Mouse (Mus musculus): ENCODE data around the gene Piwil4.
"Not testable (repeated sequence)": the region's sequence is repeated elsewhere in the genome, so short reads cannot be mapped to it uniquely, and the experiment has no call there.

The Piwil4 gene

DNA sequence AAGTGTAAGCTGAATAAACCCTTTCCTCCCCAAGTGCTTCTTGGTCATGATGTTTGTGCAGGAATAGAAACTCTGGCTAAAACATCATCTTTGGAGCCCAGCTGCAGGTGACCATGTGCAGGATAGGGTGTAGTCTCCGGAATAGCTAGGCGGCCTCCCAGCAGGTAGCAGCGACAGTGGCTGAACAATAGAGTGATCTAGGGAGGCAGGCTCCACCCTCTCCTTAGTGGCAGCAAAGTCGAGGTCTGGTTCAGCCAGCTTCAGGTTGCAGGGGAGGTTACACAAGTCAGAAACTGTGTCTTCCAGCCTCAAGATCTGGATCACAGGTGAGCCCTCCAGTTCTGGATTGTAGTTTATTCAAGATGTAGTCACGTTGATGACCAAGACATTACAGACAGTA is 68.6 kb downstream of the Piwil4 start:
- DNase-seq (ENCODE audit: low spot score in 2 of 2) = not testable (repeated sequence)

DNA sequence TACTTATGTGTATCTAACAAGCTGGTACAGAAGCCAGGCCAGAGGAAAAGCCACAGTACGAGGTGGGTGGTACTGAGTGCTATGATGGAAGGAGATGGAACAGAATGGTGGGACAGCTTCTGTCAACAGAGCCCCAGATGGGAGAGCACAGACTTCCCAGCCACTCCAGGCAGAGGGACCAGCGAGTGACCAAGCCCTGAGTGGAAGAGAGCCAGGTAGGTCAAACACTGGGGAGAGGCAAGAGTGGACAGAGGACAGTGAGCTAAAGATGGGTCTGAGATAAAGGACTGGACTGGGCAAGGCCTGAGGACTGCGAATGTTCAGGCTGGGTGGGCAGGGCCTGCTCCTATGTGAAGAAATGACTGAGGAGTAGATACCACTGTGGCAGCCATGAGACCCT is 72.2 kb downstream of the Piwil4 start:
- no peak for DNase-seq (ENCODE audit: low spot score in 2 of 2)

DNA sequence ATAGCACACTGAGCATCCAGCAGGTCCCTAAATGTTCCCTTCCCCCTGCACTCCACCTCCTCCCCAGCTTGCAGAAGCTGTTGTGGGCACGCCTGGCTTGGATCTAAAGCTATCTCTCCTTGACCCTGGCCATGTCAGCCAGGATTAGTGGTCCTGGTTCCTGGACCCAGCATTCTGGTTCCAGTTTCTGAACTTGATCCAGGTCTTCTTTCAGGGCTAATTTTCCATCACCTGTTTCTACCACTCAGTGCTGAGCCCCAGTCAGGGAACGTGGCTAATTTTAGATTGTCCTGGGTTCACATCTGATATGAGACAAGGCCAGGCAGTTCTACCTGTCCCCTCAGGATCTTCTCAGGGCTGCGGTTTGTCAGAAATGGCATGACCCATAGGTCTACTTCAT is 74.5 kb downstream of the Piwil4 start:
- DNase-seq (ENCODE audit: low spot score in 2 of 2) = no peak

DNA sequence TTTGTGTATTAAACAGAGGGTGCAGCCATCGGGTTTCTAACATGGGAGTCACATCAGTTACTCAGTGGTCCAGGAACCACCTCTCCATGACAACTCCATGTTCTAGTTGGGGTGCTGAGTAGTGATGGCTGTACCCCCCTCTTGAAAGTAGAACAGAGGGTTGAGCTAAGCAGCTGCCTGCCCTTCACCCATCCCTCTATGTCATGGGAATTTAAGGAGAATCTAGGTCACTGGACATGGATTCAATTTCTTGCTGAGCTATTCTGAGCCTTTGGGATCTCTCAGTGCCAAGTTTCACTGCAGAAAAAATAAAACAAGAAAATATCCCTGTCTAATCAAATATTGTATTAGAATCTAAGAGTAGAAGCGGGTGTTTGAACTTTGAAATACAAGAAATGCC is 76.9 kb downstream of the Piwil4 start:
- no peak for DNase-seq (ENCODE audit: low spot score in 2 of 2)

DNA sequence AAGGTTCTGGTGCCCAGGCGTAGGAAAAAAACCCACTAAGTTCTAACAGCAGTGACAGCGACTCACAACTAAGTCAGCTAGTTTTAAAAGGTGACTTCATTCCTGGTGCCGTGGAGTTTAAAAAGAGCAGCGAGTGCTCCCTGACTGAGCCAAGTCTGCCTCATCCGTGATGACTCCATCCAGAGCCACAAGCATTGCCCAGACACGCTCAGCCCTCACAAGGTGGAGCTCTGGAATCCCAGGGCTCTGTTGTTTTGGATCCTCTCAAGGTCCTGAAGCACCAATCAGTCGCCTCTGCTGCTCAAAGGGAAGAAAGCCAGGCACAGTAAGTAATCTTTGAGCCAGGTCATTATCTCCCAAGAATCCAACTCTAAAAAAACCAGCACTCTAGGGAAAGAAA is 77.7 kb downstream of the Piwil4 start:
- DNase-seq (ENCODE audit: low spot score in 2 of 2) = no peak

DNA sequence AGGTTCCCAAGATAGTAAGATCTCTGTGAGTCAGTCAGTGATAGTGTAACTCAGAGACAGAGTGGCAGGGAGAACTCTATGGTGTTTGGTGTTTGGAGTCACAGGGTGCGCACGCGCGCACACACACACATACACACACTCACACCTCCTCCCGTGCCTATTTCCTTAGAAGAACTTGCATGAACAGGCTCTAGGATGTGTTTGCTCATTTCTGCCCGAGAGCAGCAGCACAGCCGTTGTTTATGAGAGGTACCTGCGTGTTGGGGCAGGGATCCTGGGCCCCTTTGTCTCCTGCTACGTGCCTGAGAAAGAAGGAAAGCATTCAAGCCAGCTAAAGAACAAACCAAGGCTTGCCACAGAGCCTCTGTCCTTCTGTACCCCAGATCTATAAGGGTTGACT is 78.4 kb downstream of the Piwil4 start:
- DNase-seq (ENCODE audit: low spot score in 2 of 2) = no peak

DNA sequence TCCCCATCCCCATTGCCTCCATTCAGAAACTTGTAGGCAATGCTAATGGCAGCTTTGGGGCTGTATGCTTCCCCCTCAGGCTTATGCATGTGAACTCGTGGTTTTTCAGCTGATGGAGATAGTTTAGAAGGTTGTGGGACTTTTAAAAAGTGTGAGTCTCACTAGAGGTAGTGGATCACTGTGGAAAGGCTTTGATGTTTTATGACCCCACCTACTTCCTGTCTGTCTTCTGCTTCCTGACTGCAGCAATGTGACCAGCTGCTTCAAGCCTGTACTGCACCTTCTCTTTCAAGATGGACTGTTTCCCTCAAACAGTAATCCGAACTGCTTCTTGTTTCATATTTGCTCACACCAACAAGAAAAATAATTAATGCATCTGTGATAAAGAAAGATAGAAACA is 82.6 kb downstream of the Piwil4 start:
- DNase-seq (ENCODE audit: low spot score in 2 of 2) = no peak

DNA sequence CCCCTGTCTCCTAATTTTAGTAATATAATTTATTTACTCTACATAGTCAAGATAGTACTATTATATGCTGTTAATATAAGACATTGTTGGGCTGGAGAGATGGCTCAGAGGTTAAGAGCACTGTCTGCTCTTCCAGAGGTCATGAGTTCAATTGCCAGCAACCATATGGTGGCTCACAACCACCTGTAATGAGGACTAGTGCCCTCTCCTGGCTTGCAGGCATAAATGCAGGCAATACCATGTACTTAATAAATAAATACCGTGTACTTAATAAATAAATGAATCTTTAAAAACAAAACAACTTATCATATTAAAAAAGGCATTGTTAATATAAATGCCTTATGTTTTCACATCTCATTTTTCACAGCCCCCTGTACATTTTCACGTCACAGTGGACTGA is 86.5 kb downstream of the Piwil4 start:
- DNase-seq (ENCODE audit: low spot score in 2 of 2) = no peak

DNA sequence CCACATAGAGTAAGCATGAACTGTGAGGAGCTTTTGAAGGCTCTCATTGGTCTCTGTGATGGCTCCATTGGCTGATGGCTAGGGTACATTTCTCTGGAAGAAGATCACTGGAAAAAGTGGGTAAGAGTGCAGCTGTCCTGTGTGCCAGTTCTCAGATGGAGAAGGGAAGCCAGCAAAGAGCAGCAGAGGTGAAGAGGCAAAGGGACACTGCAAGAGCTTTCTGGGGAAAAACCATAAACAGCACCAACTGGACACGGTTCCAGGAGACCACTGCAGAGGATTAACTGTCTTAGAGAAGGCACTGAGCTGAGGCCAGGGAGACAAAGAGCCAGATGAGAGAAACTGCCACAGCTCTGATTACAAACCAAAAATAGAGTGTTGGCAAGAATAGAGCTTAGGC is 87.8 kb downstream of the Piwil4 start:
- no peak for DNase-seq (ENCODE audit: low spot score in 2 of 2)

DNA sequence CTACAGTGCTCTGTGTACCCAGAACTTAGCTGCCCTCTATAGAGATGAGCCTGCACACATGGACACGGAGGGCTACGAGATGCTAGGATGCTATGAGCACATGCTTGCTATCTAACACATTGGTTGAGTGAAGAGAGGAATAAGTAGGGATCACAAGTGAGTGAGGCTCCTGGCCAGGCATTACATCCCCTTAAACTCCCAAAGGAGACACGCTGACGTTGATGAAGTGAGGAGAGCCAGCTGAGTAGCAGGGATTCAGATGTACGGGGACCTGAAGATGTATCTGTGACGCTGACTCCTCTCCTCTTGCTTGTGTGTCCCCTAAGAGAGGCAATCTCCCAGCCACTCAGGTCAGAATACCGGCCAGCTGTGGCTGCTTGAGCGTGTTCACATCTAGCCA is 92.7 kb downstream of the Piwil4 start:
- no peak for DNase-seq (ENCODE audit: low spot score in 2 of 2)

DNA sequence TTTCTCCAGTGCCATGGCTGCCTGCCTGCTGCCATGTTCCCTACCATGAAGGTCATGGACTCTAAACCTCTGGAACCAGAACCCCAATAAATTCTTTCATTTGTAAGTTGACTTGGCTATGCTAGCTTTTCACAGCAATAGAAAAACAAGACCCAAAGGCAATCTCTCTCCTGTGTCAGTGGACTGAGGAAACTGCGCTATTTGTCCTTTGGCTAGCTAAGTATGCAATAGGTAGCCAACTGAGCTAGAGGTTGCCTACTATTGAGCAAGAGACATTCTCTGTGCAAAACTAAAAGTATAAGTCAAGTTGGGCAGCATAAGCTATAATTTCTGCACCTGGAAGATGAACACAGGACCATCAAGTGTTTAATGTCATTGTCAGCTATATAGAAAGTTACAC is 93.9 kb downstream of the Piwil4 start:
- DNase-seq (ENCODE audit: low spot score in 2 of 2) = no peak
